Mouse (Mus musculus): ENCODE data around the gene Frmd4a.

DNA sequence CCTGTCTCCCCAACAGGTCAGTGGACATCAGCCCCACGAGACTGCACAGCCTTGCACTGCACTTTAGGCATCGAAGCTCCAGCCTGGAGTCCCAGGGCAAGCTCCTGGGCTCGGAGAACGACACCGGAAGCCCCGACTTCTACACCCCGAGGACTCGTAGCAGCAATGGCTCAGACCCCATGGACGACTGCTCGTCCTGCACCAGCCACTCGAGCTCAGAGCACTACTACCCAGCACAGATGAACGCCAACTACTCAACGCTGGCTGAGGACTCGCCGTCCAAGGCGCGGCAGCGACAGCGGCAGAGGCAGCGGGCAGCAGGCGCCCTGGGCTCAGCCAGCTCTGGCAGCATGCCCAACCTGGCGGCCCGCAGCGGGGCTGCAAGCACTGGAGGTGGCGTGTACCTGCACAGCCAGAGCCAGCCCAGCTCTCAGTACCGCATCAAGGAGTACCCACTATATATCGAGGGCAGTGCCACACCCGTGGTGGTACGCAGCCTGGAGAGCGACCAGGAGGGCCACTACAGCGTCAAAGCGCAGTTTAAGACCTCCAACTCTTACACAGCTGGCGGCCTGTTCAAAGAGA is 585.9 kb downstream of the Frmd4a start:
- TF ChIP-seq CTCF (IDR thresholded peaks at IDR 0.05; ENCODE audit: low read depth) (no peak), EP300 (optimal IDR thresholded peaks at IDR 0.05) (no peak)

Measured in stomach, postnatal 0 days (tissue).